ENCODE assay signal across 12 mouse cellular contexts in the genomic region with DNA sequence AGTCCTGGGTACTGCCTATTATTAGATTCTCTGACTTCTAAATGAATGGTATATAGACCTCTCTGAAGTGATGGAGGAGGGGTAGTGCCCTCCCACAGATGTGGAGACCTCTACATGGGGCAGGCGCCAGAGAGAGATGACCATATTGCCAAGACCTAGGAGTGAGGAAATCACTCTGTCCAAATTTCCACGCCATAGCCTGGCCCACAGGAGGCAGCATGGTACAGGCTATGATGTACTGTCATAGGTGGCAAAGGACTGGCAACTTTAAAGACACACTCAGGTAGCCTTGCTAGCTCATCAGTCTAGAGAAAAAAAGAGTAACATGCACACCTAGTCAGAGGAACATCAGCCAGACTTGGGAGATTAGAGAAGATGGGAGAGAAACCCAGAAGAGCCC.
A peak's percentile ranks its signal among the peaks of the same experiment; 100 is the strongest.
DNase-seq lines count a peak whose midpoint lies in the region; TF ChIP-seq lines count a peak whose summit lies in the region.
"Had no signal": no experiment of that assay in that cellular context is flagged by ENCODE, and none has a peak within 500 bp of the region (broad histone marks: within the 10 kb centered on the region; RNA-seq: fewer than 3 reads in every experiment).

No protein-coding gene starts in this region.

- no peak overlapping the region for H3K4me3 ChIP-seq in heart, adult 2 months
- no peak overlapping the region for H3K4me3 ChIP-seq in left cerebral cortex, adult 2 months
- H3K4me3 ChIP-seq: forebrain, embryonic 15.5 days; liver, embryonic 13.5 days had no signal

- no peak for DNase-seq in heart, adult 2 months
- DNase-seq in heart, adult 11 months: no peak
- DNase-seq in left cerebral cortex, adult 2 months (ENCODE audit: extremely low spot score in 1 of 2, low spot score in 2 of 2): no peak
- DNase-seq in left cerebral cortex, postnatal 14 days (ENCODE audit: low spot score in 2 of 2): no peak
- DNase-seq in 3T3-L1 (ENCODE audit: low read depth, low spot score) (peak; percentile 40), adipocyte (ENCODE audit: low spot score) (peak; percentile 24)
- no peak for DNase-seq in right cerebral cortex, postnatal 14 days
- DNase-seq: kidney, postnatal 25 days; liver, embryonic 13.5 days; thymus, adult 2 months had no signal

- TF ChIP-seq CTCF in heart, adult 2 months (IDR thresholded peaks at IDR 0.05): peak; percentile 53
- TF ChIP-seq CTCF in left cerebral cortex, adult 2 months (IDR thresholded peaks at IDR 0.05): peak; percentile 21

- H3K27ac ChIP-seq in heart, adult 2 months: no peak overlapping the region
- H3K27ac ChIP-seq in left cerebral cortex, adult 2 months: no peak overlapping the region
- H3K27ac ChIP-seq: forebrain, embryonic 15.5 days; hindbrain, embryonic 14.5 days; liver, embryonic 13.5 days had no signal

- intact Hi-C loops in heart, adult 2 months (cut with DNase I): loop anchor here (10.0 kb wide), 1 partner anchor 256 kb away; no protein-coding TSS in a partner anchor
- intact Hi-C loops in left cerebral cortex, adult 2 months (cut with DNase I): no loop called here
- intact Hi-C loops in left cerebral cortex, postnatal 14 days (cut with DNase I): no loop called here

- H3K27me3 ChIP-seq in heart, adult 2 months (ENCODE audit: control insufficient read depth, insufficient read depth, low read length): no peaks in the 10 kb centered on the region
- H3K27me3 ChIP-seq: forebrain, embryonic 15.5 days; liver, embryonic 13.5 days had no signal

- H3K79me2 ChIP-seq in heart, adult 2 months (replicated peaks; ENCODE audit: control insufficient read depth, insufficient read depth, low read length): no peaks in the 10 kb centered on the region; the same call in 1 of the 2 replicates

- peaks cover 9% of the 10 kb centered on the region for H3K4me1 ChIP-seq in heart, adult 2 months (ENCODE audit: control insufficient read depth, insufficient read depth, low read length)

- no peak overlapping the region for H3K9ac ChIP-seq in heart, adult 2 months (ENCODE audit: low read depth, low read length)
- H3K9ac ChIP-seq: forebrain, embryonic 15.5 days; hindbrain, embryonic 14.5 days; liver, embryonic 13.5 days had no signal

- TF ChIP-seq EP300 in heart, adult 2 months (IDR thresholded peaks at IDR 0.05; ENCODE audit: insufficient read depth, low read depth, low read length): no peak

- no peaks in the 10 kb centered on the region for H3K36me3 ChIP-seq in heart, adult 2 months (ENCODE audit: control insufficient read depth, insufficient read depth, low read length)
- H3K36me3 ChIP-seq: forebrain, embryonic 15.5 days; liver, embryonic 13.5 days had no signal

- no peak for TF ChIP-seq POLR2A in heart, adult 2 months (IDR thresholded peaks at IDR 0.05; ENCODE audit: insufficient read depth, low read depth, low read length)

- WGBS in heart, adult 2 months: 51% methylated on average over 2 of the region's 2 CpGs

Comparison
In these comparisons a context has a peak if more than half of its experiments do, and no peak if none do; other contexts are left out.
1. DNase-seq: peak in 3T3-L1 (single experiment) and adipocyte (single experiment); none in heart, adult 2 months (0 of 2), heart, adult 11 months (single experiment), left cerebral cortex, adult 2 months (0 of 2), left cerebral cortex, postnatal 14 days (0 of 2) and right cerebral cortex, postnatal 14 days (single experiment).